Mouse (Mus musculus): ENCODE data around the gene Gm13276. TPM values are rescaled to one million over a fixed set of nuclear protein-coding genes. Genes with fewer than 3 reads are reported as not detected.

Gm13276 gene
- polyA plus RNA-seq (2012): not detected in 2 replicates

DNA sequence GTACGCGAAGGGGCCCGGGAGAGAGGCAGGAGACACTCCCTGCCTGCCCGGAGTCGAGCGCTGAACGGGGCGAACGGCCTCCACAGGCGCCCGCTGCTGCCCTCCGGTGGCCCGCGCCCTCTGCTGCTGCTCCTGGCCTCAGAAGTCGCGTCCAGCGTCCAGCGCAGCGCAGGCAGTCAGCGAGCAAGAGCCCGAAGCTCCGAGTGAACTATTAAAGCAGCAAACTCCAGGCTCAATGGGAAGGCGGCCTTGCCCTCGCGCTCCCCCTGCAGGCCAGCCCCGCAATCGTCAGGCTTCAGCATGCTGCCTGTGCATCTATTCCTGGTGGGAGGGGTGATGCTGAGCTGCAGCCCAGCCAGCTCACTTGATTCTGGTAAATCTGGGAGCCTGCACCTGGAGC, at the start of gene Gm13276:
Gene Gm13276, plus strand, starts transcription at position 301 of the 400 bp plus-strand sequence.

DNA sequence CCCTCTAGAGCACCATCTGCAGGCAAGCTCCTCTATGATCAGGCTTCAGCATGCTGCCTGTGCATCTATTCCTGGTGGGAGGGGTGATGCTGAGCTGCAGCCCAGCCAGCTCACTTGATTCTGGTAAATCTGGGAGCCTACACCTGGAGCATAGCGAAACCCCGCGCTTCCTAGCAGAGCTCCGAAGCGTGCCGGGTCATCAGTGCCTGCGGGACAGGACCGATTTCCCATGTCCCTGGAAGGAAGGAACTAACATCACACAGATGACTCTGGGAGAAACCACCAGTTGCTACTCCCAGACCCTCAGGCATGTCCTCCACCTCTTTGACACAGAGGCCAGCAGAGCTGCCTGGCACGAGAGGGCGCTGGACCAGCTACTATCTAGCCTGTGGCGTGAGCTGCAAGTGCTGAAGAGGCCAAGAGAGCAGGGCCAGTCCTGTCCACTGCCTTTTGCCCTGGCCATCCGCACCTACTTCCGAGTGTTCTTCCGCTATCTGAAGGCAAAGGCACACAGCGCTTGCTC, 30.6 kb upstream of the Gm13276 start, which contains the start of gene Gm13271:
Gene Gm13271, plus strand, starts transcription at position 51 of the 523 bp plus-strand sequence.

DNA sequence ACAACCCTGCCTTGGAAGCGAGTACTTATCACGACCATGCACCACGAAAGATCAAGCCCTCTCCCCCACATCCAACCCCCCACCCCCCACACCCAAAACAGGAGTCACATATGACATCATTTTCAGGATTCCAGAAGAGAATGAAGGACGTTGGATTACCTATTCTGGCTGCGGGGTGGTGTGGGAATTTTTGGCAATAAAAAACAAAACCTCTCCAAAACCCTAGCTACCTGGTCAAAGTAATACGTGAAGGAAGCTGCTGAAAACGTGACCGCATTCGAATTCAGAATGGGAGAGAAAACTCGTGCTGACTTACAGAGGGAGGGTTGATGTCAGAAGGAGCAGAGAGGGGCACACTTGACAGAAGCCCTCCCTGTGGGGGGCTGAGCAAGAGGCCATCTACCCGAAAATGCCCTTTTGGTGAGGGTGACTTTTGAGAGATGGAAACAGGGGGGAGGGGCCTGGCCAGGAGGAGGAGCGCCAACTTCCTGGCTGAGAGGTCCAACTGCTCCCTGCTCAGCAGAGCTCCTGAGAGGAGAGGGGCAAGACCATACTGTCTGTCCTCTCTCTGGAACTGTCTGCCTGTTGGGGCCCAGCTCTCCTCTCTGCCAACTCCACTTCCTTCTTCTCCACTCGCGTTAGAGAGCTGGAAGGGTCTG, 25.8 kb upstream of the Gm13276 start, which contains the start of gene Gm13283:
Gene Gm13283, plus strand, starts transcription at position 510 of the 659 bp plus-strand sequence.

DNA sequence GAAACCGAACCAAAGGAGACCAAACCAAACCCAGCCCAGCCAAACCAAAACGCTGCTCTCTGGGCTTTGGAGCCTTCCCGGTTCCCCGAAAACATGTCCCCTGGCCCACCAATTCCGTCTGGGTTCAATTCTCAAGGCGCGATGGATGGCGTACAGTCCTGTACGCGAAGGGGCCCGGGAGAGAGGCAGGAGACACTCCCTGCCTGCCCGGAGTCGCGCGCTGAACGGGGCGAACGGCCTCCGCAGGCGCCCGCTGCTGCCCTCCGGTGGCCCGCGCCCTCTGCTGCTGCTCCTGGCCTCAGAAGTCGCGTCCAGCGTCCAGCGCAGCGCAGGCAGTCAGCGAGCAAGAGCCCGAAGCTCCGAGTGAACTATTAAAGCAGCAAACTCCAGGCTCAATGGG, 12.0 kb upstream of the Gm13276 start, which contains the start of gene Gm13290:
Gene Gm13290, plus strand, starts transcription at position 301 of the 400 bp plus-strand sequence.

DNA sequence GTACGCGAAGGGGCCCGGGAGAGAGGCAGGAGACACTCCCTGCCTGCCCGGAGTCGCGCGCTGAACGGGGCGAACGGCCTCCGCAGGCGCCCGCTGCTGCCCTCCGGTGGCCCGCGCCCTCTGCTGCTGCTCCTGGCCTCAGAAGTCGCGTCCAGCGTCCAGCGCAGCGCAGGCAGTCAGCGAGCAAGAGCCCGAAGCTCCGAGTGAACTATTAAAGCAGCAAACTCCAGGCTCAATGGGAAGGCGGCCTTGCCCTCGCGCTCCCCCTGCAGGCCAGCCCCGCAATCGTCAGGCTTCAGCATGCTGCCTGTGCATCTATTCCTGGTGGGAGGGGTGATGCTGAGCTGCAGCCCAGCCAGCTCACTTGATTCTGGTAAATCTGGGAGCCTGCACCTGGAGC, 8.9 kb upstream of the Gm13276 start, which contains the start of gene Gm13289:
Gene Gm13289, plus strand, starts transcription at position 301 of the 400 bp plus-strand sequence.

DNA sequence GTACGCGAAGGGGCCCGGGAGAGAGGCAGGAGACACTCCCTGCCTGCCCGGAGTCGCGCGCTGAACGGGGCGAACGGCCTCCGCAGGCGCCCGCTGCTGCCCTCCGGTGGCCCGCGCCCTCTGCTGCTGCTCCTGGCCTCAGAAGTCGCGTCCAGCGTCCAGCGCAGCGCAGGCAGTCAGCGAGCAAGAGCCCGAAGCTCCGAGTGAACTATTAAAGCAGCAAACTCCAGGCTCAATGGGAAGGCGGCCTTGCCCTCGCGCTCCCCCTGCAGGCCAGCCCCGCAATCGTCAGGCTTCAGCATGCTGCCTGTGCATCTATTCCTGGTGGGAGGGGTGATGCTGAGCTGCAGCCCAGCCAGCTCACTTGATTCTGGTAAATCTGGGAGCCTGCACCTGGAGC, 6.0 kb upstream of the Gm13276 start, which contains the start of gene Gm13272:
Gene Gm13272, plus strand, starts transcription at position 301 of the 400 bp plus-strand sequence.

DNA sequence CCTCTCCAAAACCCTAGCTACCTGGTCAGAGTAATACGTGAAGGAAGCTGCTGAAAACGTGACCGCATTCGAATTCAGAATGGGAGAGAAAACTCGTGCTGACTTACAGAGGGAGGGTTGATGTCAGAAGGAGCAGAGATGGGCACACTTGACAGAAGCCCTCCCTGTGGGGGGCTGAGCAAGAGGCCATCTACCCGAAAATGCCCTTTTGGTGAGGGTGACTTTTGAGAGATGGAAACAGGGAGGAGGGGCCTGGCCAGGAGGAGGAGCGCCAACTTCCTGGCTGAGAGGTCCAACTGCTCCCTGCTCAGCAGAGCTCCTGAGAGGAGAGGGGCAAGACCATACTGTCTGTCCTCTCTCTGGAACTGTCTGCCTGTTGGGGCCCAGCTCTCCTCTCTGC, 3.7 kb upstream of the Gm13276 start, which contains the start of gene Ifnz:
Gene Ifnz, plus strand, starts transcription at position 301 of the 400 bp plus-strand sequence.

DNA sequence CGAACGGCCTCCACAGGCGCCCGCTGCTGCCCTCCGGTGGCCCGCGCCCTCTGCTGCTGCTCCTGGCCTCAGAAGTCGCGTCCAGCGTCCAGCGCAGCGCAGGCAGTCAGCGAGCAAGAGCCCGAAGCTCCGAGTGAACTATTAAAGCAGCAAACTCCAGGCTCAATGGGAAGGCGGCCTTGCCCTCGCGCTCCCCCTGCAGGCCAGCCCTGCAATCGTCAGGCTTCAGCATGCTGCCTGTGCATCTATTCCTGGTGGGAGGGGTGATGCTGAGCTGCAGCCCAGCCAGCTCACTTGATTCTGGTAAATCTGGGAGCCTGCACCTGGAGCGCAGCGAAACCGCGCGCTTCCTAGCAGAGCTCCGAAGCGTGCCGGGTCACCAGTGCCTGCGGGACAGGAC, 2.9 kb downstream of the Gm13276 start, which contains the start of gene Gm13277:
Gene Gm13277, plus strand, starts transcription at position 231 of the 400 bp plus-strand sequence.

DNA sequence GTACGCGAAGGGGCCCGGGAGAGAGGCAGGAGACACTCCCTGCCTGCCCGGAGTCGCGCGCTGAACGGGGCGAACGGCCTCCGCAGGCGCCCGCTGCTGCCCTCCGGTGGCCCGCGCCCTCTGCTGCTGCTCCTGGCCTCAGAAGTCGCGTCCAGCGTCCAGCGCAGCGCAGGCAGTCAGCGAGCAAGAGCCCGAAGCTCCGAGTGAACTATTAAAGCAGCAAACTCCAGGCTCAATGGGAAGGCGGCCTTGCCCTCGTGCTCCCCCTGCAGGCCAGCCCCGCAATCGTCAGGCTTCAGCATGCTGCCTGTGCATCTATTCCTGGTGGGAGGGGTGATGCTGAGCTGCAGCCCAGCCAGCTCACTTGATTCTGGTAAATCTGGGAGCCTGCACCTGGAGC, 5.7 kb downstream of the Gm13276 start, which contains the start of gene Gm13278:
Gene Gm13278, plus strand, starts transcription at position 301 of the 400 bp plus-strand sequence.

DNA sequence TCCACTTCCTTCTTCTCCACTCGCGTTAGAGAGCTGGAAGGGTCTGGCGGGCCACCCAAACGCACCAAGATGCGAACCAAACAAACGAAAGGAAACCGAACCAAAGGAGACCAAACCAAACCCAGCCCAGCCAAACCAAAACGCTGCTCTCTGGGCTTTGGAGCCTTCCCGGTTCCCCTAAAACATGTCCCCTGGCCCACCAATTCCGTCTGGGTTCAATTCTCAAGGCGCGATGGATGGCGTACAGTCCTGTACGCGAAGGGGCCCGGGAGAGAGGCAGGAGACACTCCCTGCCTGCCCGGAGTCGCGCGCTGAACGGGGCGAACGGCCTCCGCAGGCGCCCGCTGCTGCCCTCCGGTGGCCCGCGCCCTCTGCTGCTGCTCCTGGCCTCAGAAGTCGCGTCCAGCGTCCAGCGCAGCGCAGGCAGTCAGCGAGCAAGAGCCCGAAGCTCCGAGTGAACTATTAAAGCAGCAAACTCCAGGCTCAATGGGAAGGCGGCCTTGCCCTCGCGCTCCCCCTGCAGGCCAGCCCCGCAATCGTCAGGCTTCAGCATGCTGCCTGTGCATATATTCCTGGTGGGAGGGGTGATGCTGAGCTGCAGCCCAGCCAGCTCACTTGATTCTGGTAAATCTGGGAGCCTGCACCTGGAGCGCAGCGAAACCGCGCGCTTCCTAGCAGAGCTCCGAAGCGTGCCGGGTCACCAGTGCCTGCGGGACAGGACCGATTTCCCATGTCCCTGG, 8.6 kb downstream of the Gm13276 start, which contains the start of gene Gm13275:
Gene Gm13275, plus strand, starts transcription at position 552 of the 740 bp plus-strand sequence.

DNA sequence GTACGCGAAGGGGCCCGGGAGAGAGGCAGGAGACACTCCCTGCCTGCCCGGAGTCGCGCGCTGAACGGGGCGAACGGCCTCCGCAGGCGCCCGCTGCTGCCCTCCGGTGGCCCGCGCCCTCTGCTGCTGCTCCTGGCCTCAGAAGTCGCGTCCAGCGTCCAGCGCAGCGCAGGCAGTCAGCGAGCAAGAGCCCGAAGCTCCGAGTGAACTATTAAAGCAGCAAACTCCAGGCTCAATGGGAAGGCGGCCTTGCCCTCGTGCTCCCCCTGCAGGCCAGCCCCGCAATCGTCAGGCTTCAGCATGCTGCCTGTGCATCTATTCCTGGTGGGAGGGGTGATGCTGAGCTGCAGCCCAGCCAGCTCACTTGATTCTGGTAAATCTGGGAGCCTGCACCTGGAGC, 11.6 kb downstream of the Gm13276 start, which contains the start of gene Gm13279:
Gene Gm13279, plus strand, starts transcription at position 301 of the 400 bp plus-strand sequence.

DNA sequence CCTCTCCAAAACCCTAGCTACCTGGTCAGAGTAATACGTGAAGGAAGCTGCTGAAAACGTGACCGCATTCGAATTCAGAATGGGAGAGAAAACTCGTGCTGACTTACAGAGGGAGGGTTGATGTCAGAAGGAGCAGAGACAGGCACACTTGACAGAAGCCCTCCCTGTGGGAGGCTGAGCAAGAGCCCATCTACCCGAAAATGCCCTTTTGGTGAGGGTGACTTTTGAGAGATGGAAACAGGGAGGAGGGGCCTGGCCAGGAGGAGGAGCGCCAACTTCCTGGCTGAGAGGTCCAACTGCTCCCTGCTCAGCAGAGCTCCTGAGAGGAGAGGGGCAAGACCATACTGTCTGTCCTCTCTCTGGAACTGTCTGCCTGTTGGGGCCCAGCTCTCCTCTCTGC, 13.9 kb downstream of the Gm13276 start, which contains the start of gene Gm13285:
Gene Gm13285, plus strand, starts transcription at position 301 of the 400 bp plus-strand sequence.

DNA sequence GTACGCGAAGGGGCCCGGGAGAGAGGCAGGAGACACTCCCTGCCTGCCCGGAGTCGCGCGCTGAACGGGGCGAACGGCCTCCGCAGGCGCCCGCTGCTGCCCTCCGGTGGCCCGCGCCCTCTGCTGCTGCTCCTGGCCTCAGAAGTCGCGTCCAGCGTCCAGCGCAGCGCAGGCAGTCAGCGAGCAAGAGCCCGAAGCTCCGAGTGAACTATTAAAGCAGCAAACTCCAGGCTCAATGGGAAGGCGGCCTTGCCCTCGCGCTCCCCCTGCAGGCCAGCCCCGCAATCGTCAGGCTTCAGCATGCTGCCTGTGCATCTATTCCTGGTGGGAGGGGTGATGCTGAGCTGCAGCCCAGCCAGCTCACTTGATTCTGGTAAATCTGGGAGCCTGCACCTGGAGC, 17.4 kb downstream of the Gm13276 start, which contains the start of gene Gm13287:
Gene Gm13287, plus strand, starts transcription at position 301 of the 400 bp plus-strand sequence.

DNA sequence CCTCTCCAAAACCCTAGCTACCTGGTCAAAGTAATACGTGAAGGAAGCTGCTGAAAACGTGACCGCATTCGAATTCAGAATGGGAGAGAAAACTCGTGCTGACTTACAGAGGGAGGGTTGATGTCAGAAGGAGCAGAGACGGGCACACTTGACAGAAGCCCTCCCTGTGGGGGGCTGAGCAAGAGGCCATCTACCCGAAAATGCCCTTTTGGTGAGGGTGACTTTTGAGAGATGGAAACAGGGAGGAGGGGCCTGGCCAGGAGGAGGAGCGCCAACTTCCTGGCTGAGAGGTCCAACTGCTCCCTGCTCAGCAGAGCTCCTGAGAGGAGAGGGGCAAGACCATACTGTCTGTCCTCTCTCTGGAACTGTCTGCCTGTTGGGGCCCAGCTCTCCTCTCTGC, 19.7 kb downstream of the Gm13276 start, which contains the start of gene Gm13288:
Gene Gm13288, plus strand, starts transcription at position 301 of the 400 bp plus-strand sequence.

DNA sequence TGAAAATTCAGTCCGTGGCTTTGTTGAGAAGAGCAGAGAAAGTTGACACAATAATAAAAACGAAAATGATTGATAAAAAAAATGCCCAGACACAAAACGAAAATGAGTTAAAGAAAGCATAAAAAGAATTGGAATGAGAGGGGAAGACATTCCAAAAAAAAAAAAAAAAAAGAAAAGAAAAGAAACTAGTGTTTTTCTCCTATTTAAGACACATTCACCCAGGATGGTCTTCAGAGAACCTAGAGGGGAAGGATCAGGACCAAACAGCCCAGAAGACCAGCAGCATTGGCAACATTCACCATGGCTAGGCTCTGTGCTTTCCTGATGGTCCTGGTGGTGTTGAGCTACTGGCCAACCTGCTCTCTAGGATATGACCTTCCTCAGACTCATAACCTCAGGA, 30.4 kb downstream of the Gm13276 start, which contains the start of gene Ifna7:
Gene Ifna7, plus strand, starts transcription at position 301 of the 400 bp plus-strand sequence.

DNA sequence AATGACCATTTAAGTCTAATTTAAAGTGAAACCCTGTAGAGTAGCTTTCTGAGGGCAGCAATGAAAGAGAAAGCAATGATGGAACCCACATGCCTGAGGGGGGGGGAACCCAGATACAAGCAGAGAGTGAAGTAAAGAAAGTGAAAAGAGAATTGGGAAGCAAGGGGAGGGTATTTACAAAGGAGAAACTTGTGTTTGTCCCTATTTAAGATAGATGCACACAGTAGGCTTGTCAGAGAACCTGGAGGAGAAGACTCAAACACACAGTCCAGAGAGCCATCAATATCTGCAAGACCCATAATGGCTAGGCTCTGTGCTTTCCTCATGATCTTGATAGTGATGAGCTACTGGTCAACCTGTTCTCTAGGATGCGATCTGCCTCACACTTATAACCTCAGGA, 34.1 kb downstream of the Gm13276 start, which contains the start of gene Ifna11:
Gene Ifna11, plus strand, starts transcription at position 301 of the 400 bp plus-strand sequence.

DNA sequence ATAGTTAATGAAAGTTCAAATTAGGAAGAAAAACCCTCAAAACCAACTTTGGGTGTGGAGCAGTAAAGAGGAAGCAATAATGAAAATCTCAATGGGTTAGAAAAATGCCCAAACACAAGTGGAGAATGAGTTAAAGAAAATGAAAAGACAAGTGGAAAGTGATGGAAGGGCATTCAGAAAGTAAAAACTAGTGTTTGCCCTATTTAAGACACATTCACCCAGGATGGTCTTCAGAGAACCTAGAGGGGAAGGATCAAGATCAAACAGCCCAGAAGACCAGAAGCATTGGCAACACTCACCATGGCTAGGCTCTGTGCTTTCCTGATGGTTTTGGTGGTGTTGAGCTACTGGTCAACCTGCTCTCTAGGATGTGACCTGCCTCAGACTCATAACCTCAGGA, 41.6 kb downstream of the Gm13276 start, which contains the start of gene Ifna6:
Gene Ifna6, plus strand, starts transcription at position 301 of the 400 bp plus-strand sequence.

DNA sequence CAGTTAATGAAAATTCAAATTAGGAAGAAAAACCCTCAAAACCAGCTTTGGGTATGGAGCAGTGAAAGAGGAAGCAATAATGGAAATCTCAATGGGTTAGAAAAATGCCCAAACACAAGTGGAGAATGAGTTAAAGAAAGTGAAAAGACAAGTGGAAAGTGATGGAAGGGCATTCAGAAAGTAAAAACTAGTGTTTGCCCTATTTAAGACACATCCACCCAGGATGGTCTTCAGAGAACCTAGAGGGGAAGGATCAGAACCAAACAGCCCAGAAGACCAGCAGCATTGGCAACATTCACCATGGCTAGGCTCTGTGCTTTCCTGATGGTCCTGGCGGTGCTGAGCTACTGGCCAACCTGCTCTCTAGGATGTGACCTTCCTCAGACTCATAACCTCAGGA, 49.7 kb downstream of the Gm13276 start, which contains the start of gene Ifna5:
Gene Ifna5, plus strand, starts transcription at position 301 of the 400 bp plus-strand sequence.

